Mouse (Mus musculus) v-Abl transformed pro-B cells (cell line): Measurements from ENCODE around the gene Pcnx2.

ENCODE experiments used
- in situ Hi-C, 2 experiments: fragments of 400-800 bp; cut with MboI; formaldehyde crosslinking; loops; one replicate each; pipeline ENCODE4 v1.15.1; 2025; ENCODE audit not compliant: unreplicated experiment in 2 of 2

The Pcnx2 gene

GRCm38 (mm10) chr8:125842158-125842557, 56.0 kb downstream of the Pcnx2 start:
- in situ Hi-C loops: no loop called here

GRCm38 (mm10) chr8:125824688-125825087, 73.4 kb downstream of the Pcnx2 start:
- in situ Hi-C loops: no loop called here

GRCm38 (mm10) chr8:125823719-125824118, 74.4 kb downstream of the Pcnx2 start:
- in situ Hi-C loops: no loop called here

GRCm38 (mm10) chr8:125822065-125822464, 76.1 kb downstream of the Pcnx2 start:
- in situ Hi-C loops: no loop called here

GRCm38 (mm10) chr8:125819797-125820196, 78.3 kb downstream of the Pcnx2 start:
- in situ Hi-C loops: no loop called here

GRCm38 (mm10) chr8:125818796-125819195, 79.3 kb downstream of the Pcnx2 start:
- in situ Hi-C loops: no loop called here

- in situ Hi-C loops: no loop called here
Observed at GRCm38 (mm10) chr8:125816742-125817141, 81.4 kb downstream of the Pcnx2 start.

- in situ Hi-C loops: no loop called here
Observed at GRCm38 (mm10) chr8:125808826-125809225, 89.3 kb downstream of the Pcnx2 start.

GRCm38 (mm10) chr8:125807905-125808310, 90.2 kb downstream of the Pcnx2 start:
- in situ Hi-C loops: no loop called here

- in situ Hi-C loops: no loop called here
Observed at GRCm38 (mm10) chr8:125806459-125806858, 91.7 kb downstream of the Pcnx2 start.

GRCm38 (mm10) chr8:125796970-125797369, 101.1 kb downstream of the Pcnx2 start:
- in situ Hi-C loops: no loop called here

- in situ Hi-C loops: no loop called here
Observed at GRCm38 (mm10) chr8:125795341-125795740, 102.8 kb downstream of the Pcnx2 start.

- in situ Hi-C loops: no loop called here
Observed at GRCm38 (mm10) chr8:125792816-125793455, 105.2 kb downstream of the Pcnx2 start.

GRCm38 (mm10) chr8:125786886-125787285, 111.2 kb downstream of the Pcnx2 start:
- in situ Hi-C loops: no loop called here

GRCm38 (mm10) chr8:125782161-125782560, 116.0 kb downstream of the Pcnx2 start:
- in situ Hi-C loops: no loop called here

GRCm38 (mm10) chr8:125779656-125780055, 118.5 kb downstream of the Pcnx2 start:
- in situ Hi-C loops: no loop called here

- in situ Hi-C loops: no loop called here
Observed at GRCm38 (mm10) chr8:125778919-125779318, 119.2 kb downstream of the Pcnx2 start.

GRCm38 (mm10) chr8:125777478-125778164, 120.5 kb downstream of the Pcnx2 start:
- in situ Hi-C loops: no loop called here

- in situ Hi-C loops: no loop called here
Observed at GRCm38 (mm10) chr8:125776800-125777199, 121.3 kb downstream of the Pcnx2 start.

- in situ Hi-C loops: no loop called here
Observed at GRCm38 (mm10) chr8:125776314-125776713, 121.8 kb downstream of the Pcnx2 start.

GRCm38 (mm10) chr8:125775031-125775430, 123.1 kb downstream of the Pcnx2 start:
- in situ Hi-C loops: no loop called here

GRCm38 (mm10) chr8:125773281-125773803, 124.8 kb downstream of the Pcnx2 start:
- in situ Hi-C loops: no loop called here
